Mouse (Mus musculus) urinary bladder, postnatal 14 days (tissue): ENCODE results near the gene Mrpl17.
A peak's percentile ranks its signal among the peaks of the same experiment; 100 is the strongest.

Experiments
- DNase-seq: peaks from one replicate; pipeline ENCODE4 v3.0.0; 2021; ENCODE audit warnings: low spot score

The Mrpl17 gene

DNA sequence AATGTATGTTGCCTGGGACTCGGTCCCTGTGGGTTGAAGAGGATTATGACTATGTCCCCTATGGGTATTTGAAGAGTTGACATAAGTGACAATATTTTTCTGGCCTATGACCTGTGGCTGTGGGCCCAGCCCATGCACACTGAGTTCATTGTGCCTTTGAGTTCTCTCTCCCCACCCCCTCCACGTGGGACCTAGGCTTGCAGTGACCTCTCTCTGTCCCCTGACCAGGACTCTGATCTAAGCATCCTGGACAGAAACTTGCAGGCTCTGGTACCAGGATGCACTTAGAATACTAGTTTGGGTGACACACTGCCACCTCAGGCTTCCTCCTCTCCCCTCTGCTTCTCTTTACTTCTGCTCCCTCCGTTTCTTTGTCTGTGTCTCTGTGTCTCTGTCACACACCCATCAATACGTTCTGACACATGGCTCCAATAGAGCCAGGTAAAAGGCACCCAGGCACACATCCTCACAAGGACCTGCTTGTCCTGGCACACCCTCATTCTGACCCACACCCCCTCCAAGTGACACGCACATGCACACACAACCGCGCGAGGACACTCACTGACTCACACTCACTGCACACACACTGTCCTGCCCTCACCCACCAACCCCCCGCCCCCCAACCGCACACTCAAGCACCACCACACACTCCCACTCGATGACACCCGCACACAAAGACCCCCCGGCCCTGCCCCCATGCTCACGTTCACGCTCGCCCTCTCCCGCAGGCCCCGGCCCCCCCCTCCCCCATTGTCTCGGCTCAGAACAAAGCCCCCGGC, 24.2 kb downstream of the Mrpl17 start:
- no peak for DNase-seq

DNA sequence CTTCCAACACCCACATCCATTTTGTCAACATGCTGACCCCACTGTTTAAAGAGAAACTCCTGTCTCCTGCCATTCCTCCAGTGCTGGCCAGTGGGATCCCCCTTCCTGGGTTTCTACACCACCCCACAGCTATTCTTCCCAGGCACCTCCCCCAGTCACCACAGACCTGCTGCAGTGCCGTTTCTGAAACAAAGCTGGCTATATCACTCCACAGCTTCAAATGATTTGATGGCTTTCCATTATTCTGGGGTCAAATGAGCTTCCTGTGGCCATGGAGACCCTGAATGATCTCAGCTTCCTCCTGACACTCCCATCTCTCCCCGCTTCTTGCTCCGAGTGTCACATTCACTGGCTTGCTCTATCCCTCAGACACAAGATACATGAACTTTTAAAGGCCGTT, 26.3 kb downstream of the Mrpl17 start:
- DNase-seq, result no peak

DNA sequence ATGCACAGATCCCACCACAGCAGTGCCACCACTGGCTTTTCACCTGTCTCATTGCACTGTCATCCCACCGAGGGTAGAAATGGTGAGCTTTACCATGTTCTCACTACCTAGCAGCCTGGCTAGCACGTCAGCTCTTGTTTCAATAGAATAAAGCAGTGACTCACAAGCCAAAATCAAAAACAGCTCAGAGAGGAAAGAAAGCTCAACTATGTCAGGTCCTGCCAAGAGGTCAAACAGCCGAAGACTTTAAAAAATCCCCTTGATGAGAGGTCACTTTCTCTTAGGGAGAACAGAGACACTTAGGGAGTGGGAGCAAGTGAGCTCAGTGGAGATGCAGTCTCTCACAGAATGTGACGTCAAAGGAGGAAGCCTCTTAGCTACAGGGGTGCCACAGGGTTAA, 27.0 kb downstream of the Mrpl17 start:
- no peak for DNase-seq

DNA sequence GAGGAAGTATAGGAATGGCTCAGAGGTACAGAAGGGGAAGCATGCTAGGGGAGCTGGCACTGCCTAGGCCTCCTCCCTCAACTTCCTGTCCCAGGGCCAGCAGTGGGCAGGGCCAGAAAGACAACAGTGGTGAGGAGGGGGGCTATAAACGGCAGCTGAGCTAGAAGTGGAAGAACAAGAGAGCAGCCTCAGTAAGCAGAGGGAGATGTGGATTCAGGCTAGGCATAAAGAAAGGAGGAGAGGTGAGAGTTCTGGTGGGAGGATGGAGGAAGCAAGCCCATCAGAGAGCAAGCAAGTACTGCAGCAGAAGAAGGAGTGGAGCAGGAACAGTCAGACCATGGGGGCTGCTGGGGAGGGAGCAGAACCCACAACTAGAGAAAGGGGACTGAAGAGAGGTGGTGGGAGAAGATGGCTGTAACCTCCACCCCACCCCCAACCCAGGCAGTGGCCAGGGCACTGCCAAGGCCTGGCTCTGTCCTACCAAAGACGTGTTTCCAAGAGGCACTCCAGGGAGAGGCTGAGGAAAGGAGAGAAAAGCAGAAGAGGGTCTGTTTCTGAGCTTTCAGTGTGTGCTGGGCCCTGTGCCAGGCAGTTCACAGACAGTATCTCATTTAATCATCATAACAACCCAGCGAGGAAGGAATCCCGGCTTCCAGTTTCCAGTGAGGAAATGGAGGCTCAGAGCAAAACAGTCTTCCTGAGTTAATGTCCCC, 32.2 kb downstream of the Mrpl17 start:
- peak; percentile 34 for DNase-seq

DNA sequence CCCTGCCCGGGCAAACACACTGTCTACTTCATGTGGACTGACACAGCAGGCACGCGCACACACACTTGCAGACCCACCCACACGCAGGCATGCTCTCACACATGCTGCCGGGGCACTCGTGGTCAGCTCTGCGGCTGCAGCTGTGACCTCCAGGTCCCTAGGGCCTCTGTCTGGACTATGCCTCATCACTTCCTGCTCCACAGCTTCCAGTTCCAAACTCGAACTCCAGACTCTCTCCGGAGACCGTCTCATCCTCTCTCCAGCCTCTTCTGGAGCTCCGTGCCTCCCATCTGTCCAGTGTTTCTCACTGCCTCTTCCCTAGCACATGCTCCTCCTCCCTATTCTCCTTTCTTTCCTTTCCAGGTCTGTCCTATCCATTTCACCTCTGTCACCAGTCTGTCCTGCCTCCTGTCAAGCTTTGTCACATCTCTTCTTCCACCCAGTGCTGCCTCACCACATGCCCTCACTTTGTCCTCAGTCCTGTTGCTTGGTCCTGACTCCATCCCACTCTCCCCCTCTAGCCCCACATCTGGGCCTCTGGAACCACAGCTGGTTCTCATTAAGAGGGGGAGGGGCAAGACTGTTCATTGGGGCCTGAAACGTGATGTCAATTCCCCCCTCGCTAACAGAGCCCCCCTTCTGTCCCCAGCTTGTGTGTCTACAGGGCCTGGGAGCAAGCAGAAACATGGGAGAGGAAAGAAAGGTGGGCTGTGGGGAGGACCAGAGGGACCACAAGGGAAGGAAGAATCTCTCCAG, 32.9 kb downstream of the Mrpl17 start:
- peak; percentile 44 for DNase-seq

DNA sequence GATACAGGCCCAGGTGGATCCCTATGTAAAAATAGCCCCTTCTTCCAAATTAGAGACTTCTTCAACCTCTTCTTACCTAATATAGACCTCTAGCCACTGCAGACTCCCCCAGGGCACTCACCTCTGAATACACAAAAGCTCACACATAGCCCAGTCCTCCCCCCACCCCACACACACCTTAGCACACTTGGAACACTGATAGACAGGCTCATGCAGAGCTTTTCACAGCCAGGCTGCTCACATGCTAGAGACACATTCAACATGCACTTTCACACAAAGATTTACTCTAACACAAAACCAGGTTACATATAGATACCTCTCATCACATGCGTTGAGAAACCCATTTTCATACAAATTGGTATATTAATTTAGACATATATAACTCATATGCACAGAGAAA, 33.6 kb downstream of the Mrpl17 start:
- no peak for DNase-seq

DNA sequence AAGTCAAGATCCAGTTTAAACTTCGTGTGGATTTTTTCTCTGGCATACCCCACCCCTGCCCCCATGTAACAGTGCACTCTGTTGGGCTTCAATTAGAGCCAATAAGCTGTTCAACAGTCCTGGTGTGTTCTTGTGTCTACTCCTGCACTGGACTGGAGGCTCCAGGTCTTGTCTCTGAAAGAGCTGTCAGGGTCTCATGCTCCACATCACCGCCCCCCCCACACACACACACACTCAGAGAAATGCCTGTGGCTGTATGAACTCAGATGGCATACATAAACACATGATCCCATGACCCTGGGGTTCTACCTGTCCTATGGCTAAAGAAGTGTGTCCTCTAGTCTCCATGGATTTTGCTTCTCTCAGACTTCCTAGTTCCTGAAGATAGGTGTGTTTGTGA, 34.9 kb downstream of the Mrpl17 start:
- DNase-seq, result no peak

DNA sequence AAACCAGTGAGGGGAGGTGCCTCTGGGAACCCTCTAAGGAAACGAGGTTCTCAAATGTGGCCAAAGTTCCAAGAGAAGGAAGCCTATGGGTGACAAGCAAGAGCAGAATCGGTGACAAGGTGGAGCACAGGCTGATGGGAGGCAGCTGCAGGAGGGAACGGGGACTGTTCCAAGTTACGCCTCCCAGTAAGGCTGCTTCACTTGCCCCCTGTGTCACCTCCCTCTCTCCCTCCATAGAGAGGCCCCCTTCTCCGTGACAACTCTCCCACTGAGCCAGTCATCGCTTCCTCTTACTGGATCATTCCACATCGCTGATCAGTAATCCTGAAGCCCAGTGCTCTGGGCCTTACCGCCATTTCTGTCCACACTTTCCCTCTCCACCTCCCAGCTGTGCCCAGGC, 36.2 kb downstream of the Mrpl17 start:
- no peak for DNase-seq

DNA sequence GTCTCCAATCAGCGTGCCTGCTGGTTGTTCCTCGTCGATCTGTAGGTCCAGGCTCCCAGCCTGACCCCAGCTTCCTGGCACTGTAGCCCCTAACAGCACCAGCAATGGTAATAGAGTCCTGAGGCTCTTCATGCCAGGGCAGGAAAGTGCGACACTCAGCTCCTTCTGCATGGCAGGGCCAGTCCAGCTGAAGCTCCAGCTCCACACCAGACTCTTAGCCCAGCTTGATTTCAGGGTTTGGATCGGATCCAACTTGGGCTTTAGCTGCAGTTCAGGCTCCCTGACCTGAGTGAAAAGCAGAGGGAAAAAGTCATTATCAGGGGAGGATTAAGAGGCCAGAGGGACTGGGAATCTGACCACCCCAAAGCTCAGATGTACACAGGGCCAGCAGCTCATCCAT, 37.9 kb downstream of the Mrpl17 start:
- DNase-seq, result no peak

DNA sequence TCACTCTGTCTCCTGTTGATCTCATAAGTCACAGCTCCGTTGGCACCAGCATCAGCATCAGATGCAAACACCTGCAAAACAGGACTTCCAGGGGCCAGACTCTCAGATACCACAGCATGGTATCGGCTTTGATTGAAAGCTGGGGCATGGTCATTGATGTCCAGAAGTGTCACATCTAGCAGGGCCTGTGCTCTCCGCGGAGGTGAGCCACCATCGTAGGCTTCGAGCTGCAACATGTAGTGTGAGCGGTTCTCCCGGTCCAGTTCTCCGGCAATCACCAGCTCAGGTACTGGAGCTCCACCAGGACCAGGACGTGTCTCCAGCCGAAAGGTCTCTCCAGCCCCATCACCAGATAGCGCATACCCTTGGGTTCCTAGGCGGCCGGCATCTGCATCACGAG, 38.6 kb downstream of the Mrpl17 start:
- no peak for DNase-seq

DNA sequence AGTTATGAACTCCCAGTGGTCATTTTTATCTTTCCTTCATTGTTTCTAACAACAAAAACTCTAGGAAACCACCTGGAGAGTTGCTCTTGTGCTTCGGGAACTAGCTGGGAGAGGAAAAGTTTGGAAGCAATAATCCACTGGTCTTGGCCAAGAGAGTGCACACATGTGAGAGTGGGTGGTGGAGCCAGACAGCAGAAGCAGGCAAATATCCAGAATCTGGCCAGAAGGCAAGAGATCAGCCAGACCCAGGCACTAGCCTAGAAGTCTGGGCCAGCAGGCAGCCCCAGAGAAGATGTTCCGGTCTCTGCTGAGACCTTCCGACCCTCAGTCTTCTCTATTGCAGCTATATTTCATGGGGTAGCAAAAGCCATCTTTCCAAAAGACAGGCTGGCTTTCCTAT, 40.9 kb downstream of the Mrpl17 start:
- no peak for DNase-seq

DNA sequence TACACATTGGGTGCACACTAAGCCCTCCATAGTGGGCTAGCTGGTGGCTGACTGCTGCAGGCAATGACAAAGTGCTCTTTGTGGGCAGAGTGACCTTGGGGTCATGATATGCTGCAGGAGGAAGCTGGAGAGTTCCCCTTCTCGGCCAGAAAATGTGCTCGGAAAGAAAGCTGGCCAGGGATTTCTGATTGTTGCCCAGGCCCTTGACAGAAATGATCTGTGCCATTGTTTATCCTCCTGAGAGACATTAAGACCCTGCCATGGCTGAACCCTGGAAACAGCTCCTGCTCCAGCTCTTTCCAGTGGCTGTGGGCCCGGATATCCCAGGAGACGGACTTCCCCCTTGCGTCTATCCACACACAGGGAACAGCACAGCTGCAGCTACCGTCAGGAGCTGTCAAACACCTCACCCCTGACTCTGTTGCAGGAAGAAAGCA, 43.2 kb downstream of the Mrpl17 start:
- no peak for DNase-seq

DNA sequence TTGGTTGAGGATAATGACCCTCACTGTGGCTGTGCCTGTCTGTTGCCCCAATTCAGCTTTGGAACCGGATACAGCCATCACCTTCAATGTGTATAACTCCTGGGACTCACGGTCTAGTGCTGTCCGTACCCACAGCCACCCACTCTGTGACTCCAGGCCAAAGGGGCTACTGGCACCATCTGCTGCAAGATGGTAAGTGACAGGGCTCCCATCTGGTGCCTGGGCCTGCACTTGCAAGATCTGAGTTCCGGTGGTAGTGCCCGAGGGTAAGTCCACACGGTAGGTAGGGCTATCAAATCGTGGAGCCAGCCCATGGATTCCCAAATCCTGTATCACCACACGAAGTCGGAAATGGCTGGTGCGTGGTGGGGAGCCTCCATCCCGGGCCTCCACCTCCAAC, 46.6 kb downstream of the Mrpl17 start:
- DNase-seq, result no peak

DNA sequence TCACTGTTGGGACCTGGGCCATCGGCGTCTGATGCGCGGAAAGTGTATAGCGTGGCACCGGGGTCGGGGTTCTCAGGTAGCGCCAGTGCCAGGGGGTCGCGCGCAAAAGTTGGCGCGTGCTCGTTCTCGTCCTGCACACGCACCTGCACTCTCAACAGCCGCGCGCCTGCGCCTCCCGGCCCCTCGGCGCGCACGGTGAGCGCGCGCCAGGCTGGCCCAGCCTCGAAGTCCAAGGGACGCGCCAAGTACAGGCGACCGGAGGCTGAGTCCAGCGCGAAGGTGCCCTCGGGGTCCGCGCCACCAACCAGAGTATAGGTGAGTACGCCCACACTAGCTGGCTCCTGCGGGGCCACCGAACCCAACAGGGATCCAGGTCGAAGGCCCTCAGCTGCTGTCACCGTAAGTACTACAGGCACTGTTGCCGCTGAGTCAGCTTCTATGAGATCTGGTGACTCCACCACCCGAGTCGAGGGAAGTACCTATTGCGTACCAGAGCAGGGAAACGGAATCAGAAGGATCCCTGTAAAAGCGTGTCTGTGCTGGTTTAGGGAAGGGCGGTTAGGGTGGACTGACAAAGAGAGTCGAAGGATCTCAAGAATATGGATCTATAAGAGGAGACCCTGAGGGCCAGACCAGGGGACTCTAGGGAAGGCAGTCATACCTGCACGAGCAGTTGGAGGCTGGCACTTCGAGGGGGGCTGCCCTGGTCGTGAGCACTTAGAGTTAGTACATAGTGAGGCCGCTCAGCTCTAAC, 48.2 kb downstream of the Mrpl17 start:
- no peak for DNase-seq

DNA sequence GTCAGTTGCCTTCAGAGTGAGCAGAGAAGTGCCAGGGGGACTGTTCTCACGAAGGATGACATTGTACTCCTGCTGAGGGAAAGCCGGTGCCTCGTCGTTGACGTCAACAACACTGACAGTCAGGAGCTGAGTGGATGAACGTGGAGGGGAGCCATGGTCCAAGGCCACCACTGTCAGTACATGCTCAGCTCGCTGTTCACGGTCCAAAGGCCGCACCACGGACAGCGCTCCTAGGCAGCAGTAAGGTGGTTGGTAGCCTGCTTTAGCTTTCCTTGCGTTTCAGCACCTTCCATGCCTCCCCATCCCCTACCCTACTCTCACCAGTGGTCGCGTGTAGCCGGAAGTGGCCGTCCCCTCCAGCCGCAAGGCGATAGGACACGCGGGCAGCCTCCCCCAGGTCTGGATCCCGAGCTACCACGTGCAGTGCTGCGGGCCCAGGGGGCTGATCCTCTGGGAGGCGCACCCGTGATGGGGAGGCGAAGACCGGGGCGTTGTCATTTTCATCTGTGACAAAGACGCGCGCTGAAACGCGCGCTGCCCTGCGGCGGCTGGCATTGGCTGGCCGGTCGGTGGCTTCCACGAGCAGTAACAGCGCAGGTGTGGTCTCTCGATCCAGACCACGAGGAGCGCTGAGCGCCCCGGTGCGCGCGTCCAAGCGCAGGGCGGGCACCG, 49.0 kb downstream of the Mrpl17 start:
- no peak for DNase-seq

DNA sequence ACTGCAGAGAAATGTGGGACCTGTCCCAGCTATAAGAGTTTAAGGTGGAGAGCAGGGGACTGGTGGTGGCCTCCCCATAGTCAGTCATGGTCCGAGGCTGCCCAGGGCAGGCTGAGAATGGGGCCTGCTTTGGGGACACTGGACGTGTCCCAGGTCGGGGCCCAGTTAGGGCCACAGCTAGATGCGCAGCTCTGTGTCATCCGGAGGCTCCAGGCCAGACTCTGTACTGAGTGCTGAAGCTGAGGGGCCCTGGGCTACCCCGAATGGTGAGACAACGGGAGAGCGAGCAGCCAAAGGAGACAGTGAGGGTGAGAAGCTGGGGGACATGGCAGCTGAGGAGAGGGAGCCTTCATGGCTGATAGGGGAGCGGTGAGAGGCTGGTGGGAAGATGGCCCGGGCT, 57.6 kb downstream of the Mrpl17 start:
- no peak for DNase-seq
